Mouse (Mus musculus) right cerebral cortex, adult 18-20 months (tissue): ENCODE measurements around the gene March6.

Source experiments
- DNase-seq: peaks from one replicate; pipeline ENCODE4 v3.0.0; 2022; ENCODE audit warnings: mixed read lengths

The March6 gene

DNA sequence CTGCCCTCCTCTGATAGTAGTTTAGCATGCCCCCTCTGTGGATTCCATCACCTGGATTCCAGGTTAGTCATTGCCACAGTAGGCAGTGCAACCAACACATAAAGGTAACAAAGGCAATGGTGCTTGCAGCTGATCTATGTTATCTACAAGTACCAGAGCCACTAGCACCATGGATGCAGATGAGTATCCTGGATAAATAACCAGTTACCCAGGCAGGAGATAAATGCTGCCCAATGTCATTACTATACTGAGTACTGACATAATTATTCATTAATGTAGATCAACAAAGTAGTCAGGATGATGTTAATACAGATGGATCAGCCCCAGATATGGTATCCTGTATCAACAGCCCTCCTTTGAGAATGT lies 19.5 kb downstream of the March6 start:
- no peak for DNase-seq

DNA sequence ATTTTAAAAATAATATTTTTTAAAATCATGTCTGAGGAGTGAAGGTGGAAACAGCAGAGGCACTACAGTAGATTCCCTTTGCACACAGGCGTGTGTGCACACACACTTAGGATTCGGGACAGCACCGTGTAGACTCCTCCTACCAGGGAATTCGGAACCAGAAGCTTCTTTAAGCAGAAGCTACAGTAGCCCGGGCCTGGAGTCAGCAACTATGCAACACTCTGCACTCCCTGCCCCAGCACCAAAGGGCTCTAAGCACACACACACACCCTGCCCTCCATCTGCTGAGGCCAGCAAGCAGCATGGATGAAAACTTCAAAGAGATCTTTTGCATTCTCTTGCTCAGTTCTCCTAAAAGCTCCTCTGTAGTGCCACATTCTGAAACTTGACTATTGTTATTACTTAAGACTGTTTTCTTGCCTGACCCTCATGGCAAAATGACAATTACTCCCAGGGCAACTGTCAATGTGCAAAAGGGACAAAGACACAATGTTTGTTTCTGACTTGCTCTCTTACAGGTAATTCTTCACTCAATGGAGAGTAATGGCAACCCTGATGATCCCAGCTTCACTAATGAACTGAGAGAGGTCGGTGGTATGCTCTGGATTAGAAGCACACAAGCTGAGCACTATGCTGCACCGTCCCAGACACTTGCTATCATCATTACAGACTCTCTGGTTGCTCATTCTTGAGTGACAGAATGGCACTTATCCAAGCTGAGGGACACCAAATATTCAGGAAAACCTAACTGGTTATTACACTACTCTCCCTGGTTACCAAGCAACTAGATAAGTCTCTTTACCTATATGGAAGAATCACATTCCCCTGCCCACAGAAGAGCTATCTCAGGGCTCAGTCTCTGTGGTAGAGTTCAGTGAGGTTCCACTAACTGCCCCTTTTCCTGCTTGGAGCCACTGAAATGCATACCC lies 20.1 kb downstream of the March6 start:
- DNase-seq: no peak

DNA sequence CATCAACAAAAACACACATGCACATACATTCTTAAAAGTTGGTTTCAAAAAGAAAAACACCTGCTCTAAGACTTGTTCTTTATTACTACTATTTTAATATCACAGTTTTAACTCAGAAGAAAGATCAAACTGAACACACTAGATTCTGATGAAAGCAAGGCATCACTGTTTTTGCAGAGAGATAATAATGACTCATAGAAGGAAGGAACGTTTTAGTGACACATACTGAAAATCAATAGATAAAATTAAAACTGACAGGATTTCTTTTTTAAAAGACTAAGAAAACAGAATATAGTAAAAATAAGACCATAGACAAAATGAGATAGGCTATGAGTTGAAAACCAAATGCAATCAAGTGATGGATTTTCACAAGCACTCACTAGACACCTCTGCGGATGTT lies 25.8 kb downstream of the March6 start:
- no peak for DNase-seq

DNA sequence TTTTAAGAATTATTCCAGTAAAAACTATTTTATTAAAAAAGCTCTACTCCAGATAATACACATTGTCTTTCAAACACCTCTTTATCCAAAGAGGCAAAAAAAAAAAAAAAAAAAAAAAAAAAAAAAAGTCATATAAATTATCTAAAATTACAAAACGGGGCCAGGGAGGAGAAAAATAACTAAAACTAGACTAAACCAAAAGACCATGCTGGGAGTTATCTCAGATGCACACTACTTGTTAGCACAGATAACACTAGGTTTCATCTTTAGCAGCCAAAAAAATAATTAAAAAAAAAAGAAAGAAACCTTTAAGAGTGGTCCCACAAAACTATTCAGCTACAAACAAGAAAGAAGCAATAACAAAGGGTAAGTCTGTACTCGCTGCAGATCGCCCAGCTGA lies 27.4 kb downstream of the March6 start:
- DNase-seq: no peak

DNA sequence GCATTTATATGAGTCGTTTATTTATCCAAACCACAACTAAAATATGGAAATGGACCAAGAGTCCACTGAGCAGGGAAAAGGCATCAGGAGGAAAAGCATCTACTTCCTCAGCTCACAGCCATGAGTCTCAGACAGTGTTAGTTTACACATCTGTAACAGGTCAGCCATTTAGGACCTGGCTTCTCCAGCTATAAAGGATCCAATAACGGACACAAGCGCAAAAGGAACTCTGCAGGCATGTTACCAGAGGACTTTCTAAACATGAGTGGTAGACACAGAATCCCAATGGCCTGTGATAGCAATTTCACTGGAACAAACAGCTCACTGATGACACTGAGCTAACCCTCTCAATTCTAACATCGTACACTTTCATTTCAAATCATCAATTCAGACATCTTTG lies 27.9 kb downstream of the March6 start:
- no peak for DNase-seq

DNA sequence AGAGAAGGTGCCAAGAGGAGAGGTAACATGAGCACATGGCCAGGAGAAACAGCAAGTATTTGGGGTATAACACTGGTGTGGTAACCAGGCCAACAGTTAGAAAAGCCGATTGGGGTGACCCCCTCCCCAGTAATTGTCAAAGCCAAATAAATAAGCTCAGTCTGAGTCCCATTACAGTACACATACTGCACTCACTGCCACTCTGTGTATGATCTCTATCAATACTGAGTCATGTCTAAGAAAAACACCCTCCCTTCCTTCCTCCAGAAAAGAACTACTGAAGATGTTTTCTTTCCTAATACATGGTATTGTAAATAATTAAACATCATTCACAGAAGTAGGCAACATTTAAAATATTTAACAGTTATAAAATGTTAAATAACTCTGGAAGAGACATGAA lies 28.5 kb downstream of the March6 start:
- no peak for DNase-seq

DNA sequence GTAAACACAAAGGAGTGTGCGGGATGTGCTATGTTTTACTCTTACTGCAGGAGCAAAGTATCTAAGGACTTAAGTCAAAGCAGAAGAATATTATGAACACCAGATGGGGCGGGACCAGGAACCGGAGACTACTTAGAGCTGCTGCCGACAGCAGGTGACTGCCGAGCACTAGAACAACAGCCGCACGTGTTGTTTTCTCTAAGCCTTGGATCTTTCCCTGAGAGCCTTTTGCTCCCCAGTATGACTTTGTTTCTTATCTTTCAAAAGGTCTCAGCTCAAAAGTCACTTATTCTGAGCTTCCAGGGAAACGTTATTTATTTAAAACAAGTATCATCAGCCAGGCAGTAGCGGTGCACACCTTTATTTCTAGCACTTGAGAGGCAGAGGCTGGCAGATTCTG lies 36.0 kb downstream of the March6 start:
- no peak for DNase-seq

DNA sequence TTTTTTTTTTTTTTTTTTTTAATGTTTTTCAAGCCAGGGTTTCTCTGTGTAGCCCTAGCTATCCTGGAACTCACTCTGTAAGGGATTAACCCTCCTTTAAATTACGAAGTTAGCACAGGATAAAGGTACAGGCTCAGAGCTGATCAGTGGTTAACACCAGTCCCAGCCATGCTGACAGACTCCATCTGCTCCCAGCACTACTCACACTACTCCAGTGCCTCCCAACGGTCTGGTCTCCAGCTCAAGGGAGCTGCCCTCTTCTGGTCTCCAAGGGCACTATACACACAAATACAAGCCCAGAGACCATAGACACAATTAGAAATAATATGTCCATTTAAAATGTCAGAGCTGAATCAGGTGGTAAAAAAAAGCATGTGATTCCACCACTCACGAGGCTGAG lies 36.5 kb downstream of the March6 start:
- DNase-seq: no peak

DNA sequence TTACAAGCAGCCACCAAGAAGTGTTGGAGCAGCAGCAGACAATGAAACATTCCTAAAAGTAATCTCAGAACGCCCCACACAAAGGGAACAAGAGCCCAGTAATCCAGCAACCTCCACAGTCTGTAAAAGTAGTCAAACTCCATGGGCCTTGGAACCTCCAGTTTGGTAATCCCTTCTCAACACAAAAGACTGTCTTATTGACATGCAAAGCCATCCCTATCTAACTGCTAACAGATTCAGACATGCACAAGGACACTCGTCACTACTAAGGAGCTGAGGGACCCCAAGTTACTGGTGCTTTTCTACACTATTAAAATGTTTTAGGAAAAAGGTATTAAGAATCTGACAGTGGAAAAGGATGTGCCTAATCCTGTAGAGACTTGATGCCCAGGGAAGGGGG lies 43.4 kb downstream of the March6 start:
- no peak for DNase-seq

DNA sequence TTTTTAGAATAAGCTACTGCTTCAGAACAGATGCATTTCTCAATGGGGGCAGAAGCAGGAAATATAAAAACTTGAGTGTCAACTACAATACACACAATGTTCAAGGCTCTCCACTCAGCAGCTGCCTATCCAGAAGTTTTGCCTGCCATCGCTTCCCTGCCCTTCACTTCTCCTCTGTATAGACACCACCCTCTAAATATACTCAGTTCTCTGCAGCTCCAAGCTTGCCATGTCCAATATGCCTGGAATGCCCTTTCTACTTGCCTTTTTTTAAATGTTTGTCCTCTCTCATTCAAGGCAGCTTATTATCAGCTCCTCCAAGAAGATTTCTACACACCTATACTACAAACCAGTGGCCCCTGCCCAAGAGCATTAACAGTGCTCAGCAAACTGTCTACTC lies 54.2 kb downstream of the March6 start:
- DNase-seq: no peak

DNA sequence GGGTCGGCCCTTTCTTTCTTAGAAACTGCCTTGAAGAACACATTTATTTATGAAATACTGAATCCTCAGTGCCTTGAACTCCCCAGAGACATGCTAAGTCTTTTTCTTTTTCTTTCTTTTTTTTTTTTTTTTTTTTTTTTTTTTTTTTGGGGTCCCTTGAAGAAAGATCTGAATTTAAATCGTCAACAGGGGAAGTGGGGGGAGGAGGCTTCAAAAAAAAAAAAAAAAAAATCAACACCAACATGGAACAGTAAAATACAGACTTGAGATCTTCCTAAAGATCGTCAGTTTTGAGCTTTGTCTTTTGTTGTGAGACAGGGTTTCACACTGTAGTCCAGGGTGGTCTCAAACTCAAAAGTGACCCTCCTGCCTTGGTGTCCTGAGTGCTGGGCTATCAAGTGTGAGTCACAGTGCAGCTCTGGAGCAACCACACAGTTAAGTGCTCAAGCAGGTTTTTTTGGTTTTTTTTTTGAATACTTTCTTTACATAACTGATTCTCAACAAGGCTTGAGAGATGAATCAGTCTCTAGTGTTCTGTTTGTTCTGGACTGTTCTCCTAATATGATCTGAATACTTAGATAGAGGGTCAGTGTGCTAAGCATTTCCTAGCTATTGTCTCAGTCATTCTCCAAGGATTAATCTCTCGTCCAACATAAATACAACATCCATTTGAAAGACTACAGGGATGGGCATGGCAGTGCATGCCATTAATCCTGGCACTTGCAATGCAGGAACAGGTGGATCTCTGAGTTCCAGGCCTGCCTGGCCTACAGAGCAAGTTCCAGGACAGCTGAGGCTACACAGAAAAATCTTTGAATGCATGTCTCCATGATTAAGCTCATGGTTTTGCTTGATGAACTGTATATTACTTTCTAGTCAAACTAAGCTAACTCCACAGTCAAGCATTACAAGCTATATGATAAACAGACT lies 57.9 kb downstream of the March6 start:
- DNase-seq: no peak

DNA sequence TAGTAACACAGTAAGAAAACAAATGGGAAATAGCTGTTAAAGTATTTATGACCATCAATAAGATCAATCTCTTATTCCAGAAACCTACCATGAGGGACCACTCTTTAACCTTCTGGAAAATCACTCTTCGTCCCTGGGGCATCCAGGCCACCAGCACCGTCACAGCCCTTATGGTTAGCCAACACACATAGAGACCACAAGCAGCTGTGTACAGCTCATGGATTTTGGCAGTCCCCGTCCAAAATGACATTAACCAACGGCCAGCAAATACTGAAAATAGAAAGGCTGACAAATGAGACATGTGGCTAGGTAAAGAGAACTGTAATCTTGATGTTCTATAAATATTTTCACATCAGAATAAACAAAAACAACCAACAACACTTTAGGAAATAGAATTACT lies 59.3 kb downstream of the March6 start:
- no peak for DNase-seq

DNA sequence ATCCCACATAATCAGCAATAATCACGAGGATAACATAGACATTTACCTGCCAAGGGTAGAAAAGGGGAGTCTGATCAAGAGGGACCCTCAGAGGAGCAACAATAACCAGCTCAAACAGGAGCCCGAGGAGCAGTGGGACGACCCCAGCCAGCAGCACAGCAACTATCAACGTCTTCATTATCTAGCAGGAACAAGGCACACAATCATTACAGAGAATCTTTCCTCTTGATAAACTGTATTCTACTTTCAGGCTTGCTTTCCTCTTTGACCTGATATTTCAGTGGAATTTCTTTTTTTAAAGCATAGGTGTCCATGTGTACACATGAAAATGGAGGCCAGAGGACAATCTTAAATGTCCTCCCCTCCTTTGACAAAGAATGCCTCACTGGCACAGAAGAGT lies 61.4 kb downstream of the March6 start:
- no peak for DNase-seq

DNA sequence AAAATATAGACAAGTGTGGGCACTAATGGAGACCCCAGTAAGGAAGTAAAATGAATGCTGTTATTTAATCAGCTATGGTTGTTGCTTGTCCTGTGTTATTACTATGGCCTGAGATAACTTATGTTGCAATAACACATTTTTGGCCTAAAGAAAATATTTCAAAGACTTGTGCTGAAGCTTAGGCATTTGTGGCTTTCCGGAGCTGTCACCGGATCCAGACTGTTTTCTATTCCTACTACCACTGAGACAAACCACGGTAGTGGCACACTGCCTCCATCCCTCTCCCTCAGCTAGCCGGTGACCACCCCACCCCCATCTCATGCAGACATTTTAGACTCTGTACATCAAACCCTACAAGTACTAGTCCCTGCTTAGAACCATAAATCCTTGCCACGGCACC lies 62.0 kb downstream of the March6 start:
- no peak for DNase-seq

DNA sequence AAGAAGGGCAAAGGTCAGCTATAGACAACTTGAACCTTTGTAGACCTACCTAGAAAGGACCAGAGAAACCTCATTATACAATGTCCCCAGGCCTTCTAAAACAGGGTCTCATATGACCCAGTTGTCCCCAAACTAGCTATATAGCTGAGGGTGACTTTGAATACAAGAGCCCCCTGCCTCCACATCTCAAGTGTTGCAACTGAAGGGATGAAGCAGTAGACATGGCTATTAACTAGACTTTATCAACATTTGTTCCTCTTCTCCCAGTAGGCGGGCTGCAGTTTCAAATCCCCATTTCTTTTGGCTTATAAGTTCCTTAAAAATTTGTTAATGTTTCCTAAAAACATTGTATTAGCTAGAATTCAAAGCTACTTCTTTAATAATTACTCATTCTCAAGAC lies 64.1 kb downstream of the March6 start:
- no peak for DNase-seq

DNA sequence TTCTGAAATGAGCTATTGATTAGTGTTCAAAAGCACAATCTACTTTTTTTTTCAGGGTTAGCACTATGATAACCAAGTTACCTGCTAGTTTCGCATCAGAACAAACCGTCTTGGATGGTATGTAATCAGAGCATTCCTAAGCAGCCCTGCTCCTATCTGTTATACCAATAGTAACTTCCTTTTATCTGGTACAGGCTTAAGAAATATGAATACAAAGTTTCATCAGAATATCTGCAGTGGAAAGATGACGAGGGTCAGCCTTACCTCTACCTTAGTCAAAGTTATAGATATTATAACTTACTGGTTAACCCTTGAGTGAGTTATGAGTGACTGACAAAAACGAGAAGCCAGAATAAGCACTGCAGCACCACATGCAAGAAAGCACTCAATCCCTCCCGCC lies 64.6 kb downstream of the March6 start:
- no peak for DNase-seq

DNA sequence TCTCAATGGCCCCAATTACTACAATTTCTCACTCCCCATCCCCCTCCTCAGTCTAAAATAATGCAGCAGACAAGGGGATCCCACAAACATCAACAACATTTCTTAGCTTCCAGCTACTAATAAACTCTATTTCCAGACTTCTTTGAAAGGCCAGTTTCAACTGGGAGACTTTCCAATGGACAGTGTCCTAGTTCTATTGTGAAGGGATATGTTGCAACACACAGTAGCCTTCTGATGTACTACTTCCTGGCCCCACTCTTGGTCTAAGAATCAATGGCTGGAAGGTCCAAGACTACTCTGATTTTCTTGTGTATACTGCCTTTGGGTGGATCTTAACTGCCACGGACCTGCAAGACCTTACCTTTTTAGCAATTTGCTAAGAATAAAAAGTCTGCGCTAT lies 65.0 kb downstream of the March6 start:
- DNase-seq: no peak

DNA sequence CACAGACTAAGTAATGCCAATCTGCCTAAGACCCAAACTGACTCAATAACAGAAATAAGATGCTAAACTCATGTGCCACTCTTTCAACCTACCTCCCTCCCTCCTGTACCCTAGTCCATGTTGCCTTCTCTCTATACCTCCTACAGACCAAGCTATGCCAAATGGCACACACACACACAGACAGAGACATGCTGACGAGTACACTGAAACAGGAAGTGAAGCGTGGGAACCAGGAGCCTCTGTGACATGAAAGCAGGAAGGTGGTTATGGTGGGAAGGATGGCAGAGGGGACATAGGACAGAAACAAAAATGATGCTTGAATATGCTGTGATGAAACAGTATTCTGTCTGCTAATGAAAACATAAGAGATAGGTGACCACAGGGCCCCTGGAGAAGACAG lies 70.3 kb downstream of the March6 start:
- DNase-seq: no peak

DNA sequence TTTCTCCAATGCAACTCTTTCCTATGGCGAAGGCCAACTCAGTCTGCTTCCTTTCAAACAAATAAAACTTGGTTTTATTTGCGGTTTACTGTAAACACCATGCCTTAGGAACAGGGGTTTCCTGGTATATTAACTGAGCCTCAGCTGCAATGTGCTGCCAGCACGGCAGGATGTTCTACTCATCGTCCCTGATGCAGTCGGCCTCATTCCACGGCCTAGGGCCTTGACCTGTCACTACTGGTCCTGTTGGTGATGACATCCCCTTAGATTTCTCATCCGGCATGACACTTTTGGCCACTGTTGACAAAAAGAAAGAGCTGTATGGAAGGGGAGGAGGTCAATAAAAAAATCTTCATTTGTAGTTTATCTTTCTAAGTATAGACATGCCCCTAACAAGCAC lies 72.8 kb downstream of the March6 start:
- DNase-seq: no peak

DNA sequence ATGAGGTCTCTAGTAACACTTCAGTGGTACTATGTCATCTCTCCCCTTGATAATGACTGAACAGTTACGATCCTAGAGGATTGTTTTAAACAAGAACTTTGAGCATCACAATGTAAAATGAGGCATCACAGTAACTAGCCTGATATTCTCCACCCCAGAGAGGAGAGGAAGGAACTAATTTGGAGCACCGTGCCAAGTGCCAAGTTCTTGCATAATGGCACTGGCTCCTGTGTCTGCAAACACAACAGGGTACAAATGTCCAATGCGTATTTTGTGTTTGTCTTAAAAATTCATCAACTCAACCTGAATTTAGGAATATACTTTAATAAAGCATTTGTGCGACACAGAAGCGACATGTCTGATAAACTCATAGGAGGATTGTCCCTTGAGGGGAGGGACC lies 74.5 kb downstream of the March6 start:
- DNase-seq: peak; percentile 29

DNA sequence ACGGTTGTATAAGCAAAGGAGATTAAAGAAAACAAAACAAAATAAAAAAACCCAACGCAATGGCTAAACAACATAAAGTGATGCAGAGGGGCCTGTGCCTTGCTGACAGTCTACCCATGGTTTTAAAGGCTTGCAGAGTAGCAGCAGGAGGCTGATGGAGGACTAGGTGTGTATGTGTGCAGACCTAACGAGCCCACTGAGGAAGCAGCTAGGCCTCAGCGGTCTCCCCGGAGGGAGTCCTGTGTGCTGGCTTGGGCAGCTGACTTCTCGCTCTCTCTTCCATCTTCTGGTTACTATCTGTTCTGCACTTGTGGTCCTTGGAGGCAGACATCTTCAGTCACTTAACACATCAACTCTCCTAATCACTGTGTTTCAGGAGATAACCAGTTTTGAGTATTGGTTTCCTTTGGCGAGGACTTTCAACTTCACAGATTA lies 76.0 kb downstream of the March6 start:
- DNase-seq: no peak

DNA sequence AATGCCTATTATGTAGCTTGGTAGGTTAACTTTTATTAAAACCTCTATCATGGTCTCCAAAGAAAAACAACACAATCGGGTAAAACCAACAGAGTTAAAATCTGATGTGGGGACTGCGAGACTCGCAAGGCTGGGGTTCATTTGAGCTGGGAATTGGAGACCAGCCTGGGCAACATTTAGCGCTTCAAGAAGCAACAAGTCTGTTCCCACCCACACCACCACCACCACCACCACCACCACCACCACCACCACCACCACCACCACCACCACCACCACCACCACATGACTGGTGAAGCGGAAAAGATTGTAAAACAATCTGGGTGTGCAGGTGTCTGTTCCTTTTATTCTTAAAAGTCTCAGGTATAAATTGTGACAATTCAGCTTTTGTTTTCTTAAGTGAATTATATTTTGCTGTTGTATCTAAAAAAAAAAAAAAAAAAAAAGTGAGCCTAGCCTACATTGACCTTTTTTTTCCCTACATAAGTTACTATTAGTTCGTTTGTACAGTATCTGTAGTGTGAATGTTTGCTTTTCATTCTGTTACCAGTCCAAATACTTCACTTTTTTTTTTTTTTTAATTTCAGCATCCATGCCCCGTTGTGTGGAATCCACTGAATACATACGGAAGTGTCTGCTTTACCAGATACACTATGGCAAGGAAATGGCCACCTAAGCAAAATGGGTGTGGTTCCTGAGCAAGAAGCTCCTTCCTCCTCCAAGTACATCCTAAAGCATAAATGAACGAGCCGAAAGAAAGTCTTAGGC lies 76.6 kb downstream of the March6 start:
- no peak for DNase-seq
